Mouse (Mus musculus) stomach, postnatal 0 days (tissue): ENCODE results near the gene Ctsa.

Source experiments
- CTCF ChIP-seq: IDR thresholded peaks from 2 replicates; pipeline ENCODE4 v1.5.1; 2016; ENCODE audit warnings: antibody characterized with exemption, low read depth, mild to moderate bottlenecking, moderate library complexity
- EP300 ChIP-seq: optimal IDR thresholded peaks from 2 replicates; pipeline ENCODE3; 2016; ENCODE audit warnings: antibody characterized with exemption

- TF ChIP-seq CTCF (no peak), EP300 (no peak)
These were observed 5.4 kb upstream of the Ctsa start for GRCm38 (mm10) chr2:164827146-164827850.
